Mouse (Mus musculus) liver, embryonic 12.5 days (tissue): Measurements from ENCODE around the gene Orai3. TPM values are rescaled to one million over a fixed set of nuclear protein-coding genes. Genes with fewer than 3 reads are reported as not detected.
"Not testable (repeated sequence)": the region's sequence is repeated elsewhere in the genome, so short reads cannot be mapped to it uniquely, and the experiment has no call there.

ENCODE experiments used
- ATAC-seq: fragments of 200-750 bp; cut with Nextera tagmentation; 2 replicates; pipeline ENCODE4 v1.8.0; 2017; ENCODE audit warnings: moderate number of reproducible peaks, mild to moderate bottlenecking, moderate library complexity
- H3K27ac ChIP-seq: fragments of 300-500 bp; sonication (generic); 2 replicates; pipeline ENCODE4 v1.5.1; 2016; ENCODE audit warnings: mild to moderate bottlenecking
- H3K27me3 ChIP-seq: fragments of 300-500 bp; sonication (generic); replicated peaks from 2 replicates; pipeline ENCODE4 v1.6.1; 2016; ENCODE audit warnings: mild to moderate bottlenecking, moderate library complexity
- H3K36me3 ChIP-seq: fragments of 300-500 bp; sonication (generic); 2 replicates; pipeline ENCODE4 v1.6.1; 2016; ENCODE audit warnings: mild to moderate bottlenecking, moderate library complexity
- H3K4me1 ChIP-seq: fragments of 300-500 bp; sonication (generic); 2 replicates; pipeline ENCODE4 v1.6.1; 2016
- H3K4me2 ChIP-seq: fragments of 300-500 bp; sonication (generic); 2 replicates; pipeline ENCODE4 v1.6.1; 2016; ENCODE audit warnings: mild to moderate bottlenecking, moderate library complexity
- H3K4me3 ChIP-seq: fragments of 300-500 bp; sonication (generic); 2 replicates; pipeline ENCODE4 v1.5.1; 2016; ENCODE audit warnings: mild to moderate bottlenecking, moderate library complexity
- H3K9ac ChIP-seq: fragments of 300-500 bp; sonication (generic); 2 replicates; pipeline ENCODE4 v1.6.1; 2016; ENCODE audit warnings: mild to moderate bottlenecking, moderate library complexity
- H3K9me3 ChIP-seq: fragments of 300-500 bp; sonication (generic); replicated peaks from 2 replicates; pipeline ENCODE4 v1.6.1; 2016; ENCODE audit warnings: mild to moderate bottlenecking, moderate library complexity
- WGBS: fragments of 180-500 bp; shearing (Covaris S2); methylation state at CpG from one replicate; pipeline ENCODE4 v1.1.7; 2016; ENCODE audit not compliant: insufficient replicate concordance; 5-methylcytosine and 5-hydroxymethylcytosine counted together
- polyA plus RNA-seq: library from polyadenylated mRNA; unstranded; fragments of >200 nt; fragmentation: Nextera tagmentation; extraction: Ambion mirVana; gene quantifications from 2 replicates; pipeline ENCODE4 v1.2.1, GENCODE M21; 2016

The Orai3 gene
- polyA plus RNA-seq, 1 experiment from 2014 or later = 15.0 TPM

- Histone ChIP-seq H3K4me1 (peaks cover 73% of the 10 kb centered on the region), H3K27ac (peak overlapping the region; percentile 96), H3K27me3 (no peaks in the 10 kb centered on the region), H3K9ac (peak overlapping the region; percentile 76), H3K4me2 (peak overlapping the region; percentile 86), H3K9me3 (no peaks in the 10 kb centered on the region), H3K36me3 (peaks cover 44% of the 10 kb centered on the region), H3K4me3 (peak overlapping the region; percentile 67)
- ATAC-seq = peak; percentile 53
- 52% methylated on average over 19 of the region's 19 CpGs for WGBS
Observed at GRCm38 (mm10) chr7:127767671-127768345, 1.8 kb upstream of the Orai3 start.

GRCm38 (mm10) chr7:127768346-127768996 is 1.1 kb upstream of the Orai3 start:
- Histone ChIP-seq H3K9me3 (no peaks in the 10 kb centered on the region), H3K9ac (peak overlapping the region; percentile 81), H3K4me2 (peak overlapping the region; percentile 86), H3K27me3 (no peaks in the 10 kb centered on the region), H3K36me3 (peaks cover 40% of the 10 kb centered on the region), H3K4me1 (peaks cover 75% of the 10 kb centered on the region), H3K4me3 (peak overlapping the region; percentile 67), H3K27ac (peak overlapping the region; percentile 96)
- no peak; the same call in 1 of the 2 replicates for ATAC-seq
- WGBS = 52% methylated on average over 13 of the region's 13 CpGs

GRCm38 (mm10) chr7:127768997-127769593 is 520 bp upstream of the Orai3 start:
- H3K4me2 ChIP-seq = peak overlapping the region; percentile 86
- H3K36me3 ChIP-seq = peaks cover 34% of the 10 kb centered on the region
- H3K4me3 ChIP-seq = peak overlapping the region; percentile 67
- H3K27me3 ChIP-seq = no peaks in the 10 kb centered on the region
- H3K9me3 ChIP-seq = no peaks in the 10 kb centered on the region
- H3K4me1 ChIP-seq = peaks cover 81% of the 10 kb centered on the region
- 2% methylated on average over 16 of the region's 16 CpGs for WGBS
- ATAC-seq = peak; percentile 3
- H3K27ac ChIP-seq = peak overlapping the region; percentile 83
- peak overlapping the region; percentile 81 for H3K9ac ChIP-seq

GRCm38 (mm10) chr7:127770039-127770905 is 657 bp downstream of the Orai3 start:
- no peak for ATAC-seq
- Histone ChIP-seq H3K27me3 (no peaks in the 10 kb centered on the region), H3K4me1 (peaks cover 89% of the 10 kb centered on the region)

GRCm38 (mm10) chr7:127771262-127771661 is 1.6 kb downstream of the Orai3 start:
- Histone ChIP-seq H3K4me1 (peaks cover 87% of the 10 kb centered on the region), H3K4me3 (0 out of 2 replicates have a peak overlapping the region, but pooled peaks have one; percentile 0), H3K27ac (peak overlapping the region; percentile 83), H3K9ac (peak overlapping the region; percentile 81; the same call in 1 of the 2 replicates), H3K27me3 (no peaks in the 10 kb centered on the region), H3K9me3 (no peaks in the 10 kb centered on the region), H3K36me3 (peaks cover 19% of the 10 kb centered on the region), H3K4me2 (peak overlapping the region; percentile 86)
- WGBS = 55% methylated on average over 5 of the region's 5 CpGs
- ATAC-seq = no peak

More at GRCm38 (mm10) chr7:127770039-127770905, 657 bp downstream of the Orai3 start:
- peak overlapping the region; percentile 81 for H3K9ac ChIP-seq
- peak overlapping the region; percentile 86 for H3K4me2 ChIP-seq
- H3K4me3 ChIP-seq = peak overlapping the region; percentile 67
- WGBS = 1% methylated on average over 27 of the region's 27 CpGs
- peak overlapping the region; percentile 83 for H3K27ac ChIP-seq
- H3K36me3 ChIP-seq = peaks cover 29% of the 10 kb centered on the region
- H3K9me3 ChIP-seq = no peaks in the 10 kb centered on the region

GRCm38 (mm10) chr7:127772080-127772479 is 2.5 kb downstream of the Orai3 start:
- ATAC-seq = no peak
- H3K4me2 ChIP-seq = no peak overlapping the region
- peak overlapping the region; percentile 39; the same call in 1 of the 2 replicates for H3K27ac ChIP-seq
- no peaks in the 10 kb centered on the region for H3K27me3 ChIP-seq
- peaks cover 16% of the 10 kb centered on the region for H3K36me3 ChIP-seq
- H3K4me1 ChIP-seq = peaks cover 79% of the 10 kb centered on the region
- no peaks in the 10 kb centered on the region for H3K9me3 ChIP-seq
- no peak overlapping the region for H3K9ac ChIP-seq
- WGBS = 53% methylated on average over 3 of the region's 3 CpGs
- H3K4me3 ChIP-seq = no peak overlapping the region

GRCm38 (mm10) chr7:127772557-127772956 is 2.9 kb downstream of the Orai3 start:
- no peaks in the 10 kb centered on the region for H3K27me3 ChIP-seq
- no peak for ATAC-seq
- H3K4me2 ChIP-seq = no peak overlapping the region
- no peak overlapping the region for H3K27ac ChIP-seq
- peaks cover 13% of the 10 kb centered on the region for H3K36me3 ChIP-seq
- H3K4me1 ChIP-seq = peaks cover 74% of the 10 kb centered on the region
- H3K9me3 ChIP-seq = no peaks in the 10 kb centered on the region
- H3K9ac ChIP-seq = no peak overlapping the region
- WGBS = 87% methylated on average over 1 of the region's 1 CpGs
- no peak overlapping the region for H3K4me3 ChIP-seq

- no peaks in the 10 kb centered on the region for H3K27me3 ChIP-seq
- peaks cover 73% of the 10 kb centered on the region for H3K4me1 ChIP-seq
- no peaks in the 10 kb centered on the region for H3K9me3 ChIP-seq
- no peak overlapping the region for H3K4me3 ChIP-seq
- H3K4me2 ChIP-seq = no peak overlapping the region
- WGBS = 41% methylated on average over 9 of the region's 9 CpGs
- H3K36me3 ChIP-seq = peaks cover 12% of the 10 kb centered on the region
- no peak overlapping the region for H3K9ac ChIP-seq
- no peak overlapping the region for H3K27ac ChIP-seq
- ATAC-seq = peak; percentile 13; the same call in 1 of the 2 replicates
Observed at GRCm38 (mm10) chr7:127773664-127774384, 4.2 kb downstream of the Orai3 start.

- Histone ChIP-seq H3K27ac (peak overlapping the region; percentile 95), H3K4me3 (peak overlapping the region; percentile 97), H3K4me1 (peaks cover 60% of the 10 kb centered on the region), H3K4me2 (peak overlapping the region; percentile 93), H3K36me3 (peaks cover 32% of the 10 kb centered on the region), H3K9ac (peak overlapping the region; percentile 93)
- not testable (repeated sequence) for H3K27me3 ChIP-seq, H3K9me3 ChIP-seq, ATAC-seq
- WGBS = 67% methylated on average over 7 of the region's 7 CpGs
Observed at GRCm38 (mm10) chr7:127775837-127776236, 6.2 kb downstream of the Orai3 start.

GRCm38 (mm10) chr7:127776426-127776825 is 6.8 kb downstream of the Orai3 start, which contains the start of gene Setd1a:
Setd1a (plus strand) TSS chr7:127776670.
- peak within 1 kb of the TSS; percentile 95 for H3K27ac ChIP-seq
- H3K4me1 ChIP-seq = peaks cover 54% of the 10 kb centered on the region
- peak; percentile 55 for ATAC-seq
- peak within 1 kb of the TSS; percentile 93 for H3K9ac ChIP-seq
- H3K4me2 ChIP-seq = peak within 1 kb of the TSS; percentile 93
- H3K36me3 ChIP-seq = peaks cover 38% of the 10 kb centered on the region
- peak within 1 kb of the TSS; percentile 97 for H3K4me3 ChIP-seq
- WGBS = under 1% methylated on average over 23 of the region's 23 CpGs
- H3K9me3 ChIP-seq = no peaks in the 10 kb centered on the region
- no peaks in the 10 kb centered on the region for H3K27me3 ChIP-seq
